Mouse (Mus musculus) heart, postnatal 0 days (tissue): ENCODE results near the gene Hrk.

Source experiments
- CTCF ChIP-seq: IDR thresholded peaks from 2 replicates; pipeline ENCODE4 v1.5.1; 2016; ENCODE audit warnings: antibody characterized with exemption, control low read depth, low read depth
- EP300 ChIP-seq: IDR thresholded peaks from 2 replicates; pipeline ENCODE4 v1.6.1; 2016; ENCODE audit warnings: antibody characterized with exemption, low read depth

- TF ChIP-seq CTCF: no peak
- no peak for TF ChIP-seq EP300
Observed at GRCm38 (mm10) chr5:118192221-118192620, 27.8 kb downstream of the Hrk start.
